Mouse (Mus musculus) forebrain, embryonic 16.5 days (tissue): ENCODE results near the gene Cmklr1. TPM values are rescaled to one million over a fixed set of nuclear protein-coding genes. Genes with fewer than 3 reads are reported as not detected.

ENCODE experiments used
- ATAC-seq: fragments of 200-750 bp; cut with Nextera tagmentation; 2 replicates; pipeline ENCODE4 v1.8.0; 2017; ENCODE audit warnings: mild to moderate bottlenecking, moderate library complexity
- H3K27ac ChIP-seq: fragments of 300-500 bp; sonication (generic); 2 replicates; pipeline ENCODE4 v1.5.1; 2014; ENCODE audit warnings: low read length, control low read depth
- H3K27me3 ChIP-seq: fragments of 300-500 bp; sonication (generic); replicated peaks from 2 replicates; pipeline ENCODE4 v1.6.1; 2014; ENCODE audit warnings: low read length; ENCODE audit not compliant: control insufficient read depth, insufficient read depth
- H3K36me3 ChIP-seq: fragments of 300-500 bp; sonication (generic); 2 replicates; pipeline ENCODE4 v1.6.1; 2014; ENCODE audit not compliant: control insufficient read depth, insufficient read depth
- H3K4me1 ChIP-seq: fragments of 300-500 bp; sonication (generic); replicated peaks from 2 replicates; pipeline ENCODE4 v1.6.1; 2014; ENCODE audit warnings: low read length; ENCODE audit not compliant: control insufficient read depth, insufficient read depth
- H3K4me2 ChIP-seq: fragments of 300-500 bp; sonication (generic); 2 replicates; pipeline ENCODE4 v1.6.1; 2014; ENCODE audit warnings: mild to moderate bottlenecking, low read length, control low read depth
- H3K4me3 ChIP-seq: fragments of 300-500 bp; sonication (generic); replicated peaks from 2 replicates; pipeline ENCODE4 v1.5.1; 2014; ENCODE audit warnings: mild to moderate bottlenecking, low read length, control low read depth
- H3K9ac ChIP-seq: fragments of 300-500 bp; sonication (generic); replicated peaks from 2 replicates; pipeline ENCODE4 v1.6.1; 2014; ENCODE audit warnings: low read depth, low read length, control low read depth
- H3K9me3 ChIP-seq: fragments of 300-500 bp; sonication (generic); 2 replicates; pipeline ENCODE4 v1.6.1; 2016; ENCODE audit warnings: low read length; ENCODE audit not compliant: control insufficient read depth
- WGBS: fragments of 180-500 bp; shearing (Covaris S2); extraction: QIAGEN DNeasy Blood & Tissue Kit; methylation state at CpG from one replicate; pipeline ENCODE4 v1.1.7; 2014; 5-methylcytosine and 5-hydroxymethylcytosine counted together
- polyA plus RNA-seq: library from polyadenylated mRNA; unstranded; fragments of >200 nt; fragmentation: Nextera tagmentation; extraction: Ambion mirVana; gene quantifications from 2 replicates; pipeline ENCODE4 v1.2.1, GENCODE M21; 2015

The Cmklr1 gene
- polyA plus RNA-seq, 1 experiment from 2014 or later: 2.3 TPM

DNA sequence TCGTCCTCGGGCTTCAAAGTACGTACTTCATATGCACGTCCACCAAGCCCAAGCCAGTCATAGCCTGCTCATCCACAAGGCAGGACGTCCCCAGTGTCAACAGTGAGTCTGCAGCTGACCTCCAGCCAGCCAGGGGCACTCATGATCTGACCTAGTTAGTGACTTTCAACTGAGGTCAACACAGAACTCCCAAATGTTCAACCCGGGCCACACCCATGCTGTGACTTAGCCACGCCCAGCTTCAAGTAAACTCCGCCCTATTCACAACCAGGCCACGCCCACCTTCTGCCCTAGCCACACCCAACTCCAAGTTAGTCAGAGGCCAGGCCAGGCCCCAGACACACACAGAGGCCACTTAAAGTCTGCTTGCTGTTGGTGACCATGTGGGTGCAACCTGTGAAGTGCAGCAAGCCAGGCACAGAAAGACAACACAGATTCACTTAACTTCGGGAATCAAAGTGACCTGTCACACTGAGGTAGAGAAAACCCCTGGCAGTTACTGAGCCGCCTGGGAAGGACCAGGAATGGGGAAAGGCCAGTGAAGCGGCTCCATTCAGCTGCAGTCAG lies 14.5 kb upstream of the Cmklr1 start:
- H3K9ac ChIP-seq: no peak overlapping the region
- H3K27ac ChIP-seq: no peak overlapping the region
- H3K4me1 ChIP-seq: no peaks in the 10 kb centered on the region
- no peak overlapping the region for H3K4me3 ChIP-seq
- peaks cover 5% of the 10 kb centered on the region for H3K9me3 ChIP-seq
- H3K4me2 ChIP-seq: no peak overlapping the region
- no peaks in the 10 kb centered on the region for H3K27me3 ChIP-seq
- 83% methylated on average over 12 of the region's 12 CpGs for WGBS
- ATAC-seq: no peak
- no peaks in the 10 kb centered on the region for H3K36me3 ChIP-seq

DNA sequence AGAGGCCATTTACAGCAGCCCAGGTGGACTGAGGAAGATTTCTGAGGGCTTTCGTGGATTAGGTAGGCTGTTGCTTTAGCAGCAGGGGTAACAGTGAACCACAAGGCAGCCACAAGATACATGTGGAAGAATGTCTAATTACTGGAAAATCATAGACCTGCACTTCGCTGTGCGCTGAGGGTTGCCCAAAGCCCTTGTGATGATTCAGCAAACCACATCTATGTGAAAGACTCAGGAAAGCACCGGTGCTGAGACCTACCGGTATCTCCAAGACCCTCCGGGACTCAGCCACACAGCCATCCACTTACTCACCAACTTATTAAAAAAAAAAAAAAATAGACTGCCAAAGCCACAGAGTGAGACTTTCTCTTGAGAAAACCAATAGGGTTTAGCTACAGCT lies 13.9 kb upstream of the Cmklr1 start:
- H3K36me3 ChIP-seq: no peaks in the 10 kb centered on the region
- no peak overlapping the region for H3K4me3 ChIP-seq
- 93% methylated on average over 6 of the region's 6 CpGs for WGBS
- no peak overlapping the region for H3K27ac ChIP-seq
- no peaks in the 10 kb centered on the region for H3K4me1 ChIP-seq
- H3K9me3 ChIP-seq: peaks cover 5% of the 10 kb centered on the region
- H3K27me3 ChIP-seq: no peaks in the 10 kb centered on the region
- H3K9ac ChIP-seq: no peak overlapping the region
- ATAC-seq: no peak
- H3K4me2 ChIP-seq: no peak overlapping the region

DNA sequence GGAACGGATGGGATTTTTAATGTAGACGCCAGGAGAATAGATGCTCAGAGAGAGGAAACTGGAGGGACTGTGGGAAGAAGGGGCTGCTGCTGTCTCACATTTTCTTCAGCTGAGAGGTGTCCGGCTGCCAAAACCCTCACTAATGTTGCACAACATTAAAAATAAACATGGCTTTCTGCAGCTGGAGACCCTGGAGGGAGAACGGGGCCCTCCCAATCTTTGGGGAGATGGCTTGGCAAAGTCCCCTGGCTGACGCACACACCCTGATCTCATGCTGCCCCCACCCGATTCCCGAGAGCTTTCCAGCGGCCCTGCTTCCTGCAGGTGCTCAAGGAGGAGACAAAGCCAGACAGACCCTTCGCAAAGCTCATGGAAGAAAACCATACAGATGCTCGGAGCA lies 10.6 kb upstream of the Cmklr1 start:
- H3K36me3 ChIP-seq: no peaks in the 10 kb centered on the region
- 73% methylated on average over 10 of the region's 10 CpGs for WGBS
- no peak for ATAC-seq
- no peak overlapping the region for H3K27ac ChIP-seq
- H3K4me1 ChIP-seq: no peaks in the 10 kb centered on the region
- no peak overlapping the region for H3K4me2 ChIP-seq
- H3K4me3 ChIP-seq: no peak overlapping the region
- H3K9ac ChIP-seq: no peak overlapping the region
- peaks cover 5% of the 10 kb centered on the region for H3K9me3 ChIP-seq
- H3K27me3 ChIP-seq: no peaks in the 10 kb centered on the region

DNA sequence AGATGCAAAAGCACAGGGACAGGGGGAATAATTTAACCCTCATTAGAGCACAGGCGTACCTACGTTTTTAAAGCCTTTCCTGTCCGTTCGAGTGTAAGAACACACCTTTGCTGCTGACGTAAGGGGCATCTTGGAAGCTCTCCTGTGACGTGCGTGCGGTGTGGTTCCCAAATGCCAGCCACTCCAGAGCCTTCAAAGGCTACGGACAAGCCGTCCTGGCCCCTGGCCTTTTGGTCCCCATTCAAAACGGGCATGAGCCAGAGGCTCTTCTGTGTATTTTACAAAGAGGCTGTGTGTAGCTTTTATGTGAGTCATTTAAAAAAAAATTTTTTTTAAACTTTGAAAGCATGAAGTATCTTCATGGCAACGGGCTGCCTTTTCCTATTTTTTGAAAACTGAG lies 4.6 kb upstream of the Cmklr1 start:
- Histone ChIP-seq H3K9me3 (peaks cover 1% of the 10 kb centered on the region; the same call in 1 of the 2 replicates), H3K27me3 (0 out of 2 replicates have a peak, but pooled peaks cover 3% of the 10 kb centered on the region), H3K9ac (no peak overlapping the region), H3K27ac (no peak overlapping the region), H3K4me3 (no peak overlapping the region), H3K4me1 (peaks cover 6% of the 10 kb centered on the region), H3K36me3 (no peaks in the 10 kb centered on the region), H3K4me2 (no peak overlapping the region)
- ATAC-seq: no peak
- WGBS: 73% methylated on average over 12 of the region's 12 CpGs

DNA sequence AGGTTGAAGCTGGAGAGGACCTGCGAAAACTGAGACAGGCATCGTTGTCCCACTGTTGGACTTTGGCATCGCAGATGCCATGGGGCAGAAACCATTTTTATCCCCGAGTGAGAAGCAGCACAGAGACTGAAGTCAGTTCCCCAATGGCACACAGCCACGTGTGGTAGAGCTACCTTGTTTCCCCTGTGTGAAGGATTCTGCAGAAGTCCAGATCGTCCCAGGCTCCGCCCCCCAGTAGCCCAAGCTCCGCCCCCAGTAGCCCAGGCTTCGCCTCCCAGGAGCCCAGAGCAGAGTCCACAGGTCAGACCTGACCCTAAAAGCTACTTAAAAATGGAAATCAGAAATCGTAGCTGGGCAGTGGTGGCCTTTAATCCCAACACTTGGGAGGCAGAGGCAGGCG lies 4.0 kb upstream of the Cmklr1 start:
- WGBS: 80% methylated on average over 11 of the region's 11 CpGs
- no peak overlapping the region for H3K9ac ChIP-seq
- H3K4me3 ChIP-seq: no peak overlapping the region
- peaks cover 6% of the 10 kb centered on the region for H3K4me1 ChIP-seq
- H3K36me3 ChIP-seq: no peaks in the 10 kb centered on the region
- H3K9me3 ChIP-seq: no peaks in the 10 kb centered on the region
- no peak for ATAC-seq
- no peak overlapping the region for H3K27ac ChIP-seq
- 0 out of 2 replicates have a peak, but pooled peaks cover 3% of the 10 kb centered on the region for H3K27me3 ChIP-seq
- no peak overlapping the region for H3K4me2 ChIP-seq

DNA sequence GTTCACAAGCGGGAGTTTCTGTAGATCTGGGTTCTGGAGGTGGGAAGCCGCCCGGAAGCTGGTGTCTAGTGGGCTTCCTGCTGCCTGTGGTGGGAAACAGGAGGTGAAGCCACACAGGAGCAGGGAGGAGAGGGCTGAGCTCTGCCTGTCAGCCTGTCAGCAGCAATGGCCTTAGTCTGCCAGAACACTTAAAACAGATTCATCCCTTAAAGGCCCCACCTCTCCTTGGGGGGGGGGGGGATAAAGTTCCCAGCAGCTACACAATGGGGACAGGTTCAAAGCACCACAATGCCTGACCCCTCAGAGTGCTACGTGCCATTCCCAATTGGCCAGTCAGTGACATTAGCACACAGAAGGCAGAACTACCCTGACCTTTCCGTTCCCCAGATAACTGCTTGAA lies 2.0 kb upstream of the Cmklr1 start:
- Histone ChIP-seq H3K4me2 (no peak overlapping the region), H3K9ac (no peak overlapping the region), H3K4me3 (no peak overlapping the region), H3K9me3 (no peaks in the 10 kb centered on the region), H3K27ac (no peak overlapping the region), H3K27me3 (0 out of 2 replicates have a peak, but pooled peaks cover 3% of the 10 kb centered on the region), H3K36me3 (no peaks in the 10 kb centered on the region), H3K4me1 (peaks cover 6% of the 10 kb centered on the region)
- WGBS: 39% methylated on average over 5 of the region's 5 CpGs
- no peak for ATAC-seq

DNA sequence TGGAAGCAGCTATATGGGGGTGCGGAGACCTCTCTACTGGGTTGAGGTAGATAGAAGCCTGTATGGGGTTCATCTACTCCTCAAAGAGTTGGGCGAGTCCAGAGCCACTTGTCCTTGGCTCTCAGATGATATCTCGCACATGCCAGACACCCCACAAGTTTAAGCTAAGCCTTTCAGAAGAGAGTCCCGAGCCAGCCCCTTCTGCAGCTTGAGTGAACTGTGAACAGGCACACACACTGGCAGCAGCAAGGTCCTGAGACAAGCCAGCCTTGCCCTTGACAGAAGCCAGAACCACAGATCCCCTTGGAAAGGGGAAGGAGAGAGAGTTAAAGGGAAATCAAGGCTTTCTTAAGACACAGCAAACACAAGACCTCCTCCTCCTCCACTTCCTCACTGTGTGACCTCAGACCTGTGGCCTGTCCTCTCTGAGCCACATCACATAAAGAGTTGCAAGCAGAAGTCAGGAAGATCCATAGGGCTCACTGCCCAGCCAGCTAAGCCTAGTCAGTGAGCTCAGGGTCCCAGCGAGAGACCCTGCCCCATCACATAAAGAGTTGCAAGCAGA lies 1.5 kb downstream of the Cmklr1 start:
- H3K4me1 ChIP-seq: peaks cover 6% of the 10 kb centered on the region
- WGBS: 87% methylated on average over 5 of the region's 5 CpGs
- H3K9me3 ChIP-seq: no peaks in the 10 kb centered on the region
- 0 out of 2 replicates have a peak, but pooled peaks cover 3% of the 10 kb centered on the region for H3K27me3 ChIP-seq
- H3K27ac ChIP-seq: no peak overlapping the region
- no peak overlapping the region for H3K4me3 ChIP-seq
- ATAC-seq: no peak
- no peaks in the 10 kb centered on the region for H3K36me3 ChIP-seq
- H3K9ac ChIP-seq: no peak overlapping the region
- H3K4me2 ChIP-seq: no peak overlapping the region

DNA sequence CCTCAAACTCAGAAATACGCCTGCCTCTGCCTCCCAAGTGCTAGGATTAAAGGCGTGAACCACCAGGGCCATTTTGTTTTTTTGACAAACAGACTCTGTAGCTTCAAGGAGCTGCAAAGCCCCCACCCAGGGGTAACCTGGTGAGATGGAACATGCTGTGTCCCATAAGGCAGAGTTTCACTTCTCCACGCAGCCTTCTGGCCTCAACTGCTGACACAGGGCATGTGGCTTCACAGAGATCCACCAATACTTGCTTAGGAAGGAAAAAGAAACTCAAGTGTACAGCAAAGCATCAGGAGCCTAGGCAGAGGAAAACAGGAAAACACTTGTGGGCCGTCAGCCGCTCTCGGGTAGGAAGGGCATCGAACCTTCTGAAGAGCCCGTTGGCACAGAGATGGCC lies 3.1 kb downstream of the Cmklr1 start:
- Histone ChIP-seq H3K27me3 (0 out of 2 replicates have a peak, but pooled peaks cover 3% of the 10 kb centered on the region), H3K4me2 (no peak overlapping the region), H3K9ac (no peak overlapping the region), H3K27ac (no peak overlapping the region), H3K4me1 (peaks cover 12% of the 10 kb centered on the region), H3K4me3 (no peak overlapping the region), H3K9me3 (no peaks in the 10 kb centered on the region), H3K36me3 (no peaks in the 10 kb centered on the region)
- WGBS: 90% methylated on average over 8 of the region's 8 CpGs
- ATAC-seq: no peak

DNA sequence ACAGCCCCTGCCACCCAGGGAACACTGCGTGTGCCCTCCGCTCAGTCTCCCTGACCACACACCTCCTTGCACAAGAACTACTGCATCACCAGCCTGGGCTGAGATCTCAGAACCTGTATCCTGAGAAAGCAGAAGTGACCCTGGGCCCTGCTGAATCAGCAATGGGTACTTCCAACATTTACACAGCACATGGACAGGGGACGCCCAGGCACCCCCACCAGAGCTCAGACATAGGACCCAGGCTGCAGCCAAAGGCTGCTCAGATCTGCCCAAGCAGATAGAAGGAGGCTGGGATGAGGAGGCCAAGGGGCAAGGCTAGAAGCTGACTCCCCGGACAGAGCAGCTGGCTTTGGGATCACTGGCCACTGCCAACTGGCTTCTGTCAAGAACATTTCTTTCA lies 5.7 kb downstream of the Cmklr1 start:
- H3K27me3 ChIP-seq: no peaks in the 10 kb centered on the region
- H3K36me3 ChIP-seq: no peaks in the 10 kb centered on the region
- no peak for ATAC-seq
- H3K4me1 ChIP-seq: peaks cover 6% of the 10 kb centered on the region; the same call in 1 of the 2 replicates
- H3K9ac ChIP-seq: no peak overlapping the region
- no peak overlapping the region for H3K4me3 ChIP-seq
- 89% methylated on average over 4 of the region's 4 CpGs for WGBS
- no peak overlapping the region for H3K27ac ChIP-seq
- H3K9me3 ChIP-seq: no peaks in the 10 kb centered on the region
- H3K4me2 ChIP-seq: no peak overlapping the region
